Mouse (Mus musculus) stomach, postnatal 0 days (tissue): ENCODE results near the gene Banp. TPM values are rescaled to one million over a fixed set of nuclear protein-coding genes. Genes with fewer than 3 reads are reported as not detected.

ENCODE experiments used
- ATAC-seq: fragments of 200-750 bp; cut with Nextera tagmentation; 2 replicates; pipeline ENCODE4 v1.8.0; 2017; ENCODE audit not compliant: low FRiP score, low TSS enrichment
- DNase-seq: peaks from one replicate; pipeline ENCODE4 v3.0.0-alpha.2; 2016; ENCODE audit warnings: low spot score
- H3K27ac ChIP-seq: fragments of 300-500 bp; sonication (generic); replicated peaks from 2 replicates; pipeline ENCODE4 v1.5.1; 2014; ENCODE audit warnings: mild to moderate bottlenecking, control low read depth
- H3K27me3 ChIP-seq: fragments of 300-500 bp; sonication (generic); 2 replicates; pipeline ENCODE4 v1.6.1; 2014; ENCODE audit warnings: low read length; ENCODE audit not compliant: control insufficient read depth, insufficient read depth
- H3K36me3 ChIP-seq: fragments of 300-500 bp; sonication (generic); 2 replicates; pipeline ENCODE4 v1.6.1; 2014; ENCODE audit warnings: low read length, mixed read lengths; ENCODE audit not compliant: control insufficient read depth, insufficient read depth
- H3K4me1 ChIP-seq: fragments of 300-500 bp; sonication (generic); replicated peaks from 2 replicates; pipeline ENCODE4 v1.6.1; 2014; ENCODE audit warnings: antibody characterized with exemption; ENCODE audit not compliant: control insufficient read depth, insufficient read depth
- H3K4me2 ChIP-seq: fragments of 300-500 bp; sonication (generic); replicated peaks from 2 replicates; pipeline ENCODE4 v1.6.1; 2014; ENCODE audit warnings: low read depth, mild to moderate bottlenecking, control low read depth, moderate library complexity
- H3K4me3 ChIP-seq: fragments of 300-500 bp; sonication (generic); 2 replicates; pipeline ENCODE4 v1.5.1; 2014; ENCODE audit warnings: low read depth, low read length, control low read depth
- H3K9ac ChIP-seq: fragments of 300-500 bp; sonication (generic); 2 replicates; pipeline ENCODE4 v1.6.1; 2014; ENCODE audit warnings: mild to moderate bottlenecking, low read length, control low read depth, mixed read lengths
- H3K9me3 ChIP-seq: fragments of 300-500 bp; sonication (generic); 2 replicates; pipeline ENCODE4 v1.6.1; 2016; ENCODE audit warnings: low read length; ENCODE audit not compliant: control insufficient read depth
- CTCF ChIP-seq: IDR thresholded peaks from 2 replicates; pipeline ENCODE4 v1.5.1; 2016; ENCODE audit warnings: antibody characterized with exemption, low read depth, mild to moderate bottlenecking, moderate library complexity
- EP300 ChIP-seq: optimal IDR thresholded peaks from 2 replicates; pipeline ENCODE3; 2016; ENCODE audit warnings: antibody characterized with exemption
- WGBS: fragments of 180-500 bp; shearing (Covaris S2); extraction: QIAGEN DNeasy Blood & Tissue Kit; methylation state at CpG from one replicate; pipeline ENCODE4 v1.1.7; 2014; 5-methylcytosine and 5-hydroxymethylcytosine counted together
- polyA plus RNA-seq: library from polyadenylated mRNA; unstranded; fragments of >200 nt; fragmentation: Nextera tagmentation; extraction: Ambion mirVana; gene quantifications from 2 replicates; pipeline ENCODE4 v1.2.1, GENCODE M21; 2015

Banp gene
- polyA plus RNA-seq, 1 experiment from 2014 or later: 9.0 TPM

GRCm38 (mm10) chr8:121930047-121930446 is 19.5 kb upstream of the Banp start:
- no peak overlapping the region for H3K9ac ChIP-seq
- no peak overlapping the region for H3K4me3 ChIP-seq
- no peak for TF ChIP-seq EP300
- no peak for TF ChIP-seq CTCF
- H3K36me3 ChIP-seq: no peaks in the 10 kb centered on the region
- no peak overlapping the region for H3K4me2 ChIP-seq
- no peak overlapping the region for H3K27ac ChIP-seq
- no peak for ATAC-seq
- H3K4me1 ChIP-seq: no peaks in the 10 kb centered on the region
- H3K9me3 ChIP-seq: no peaks in the 10 kb centered on the region
- H3K27me3 ChIP-seq: no peaks in the 10 kb centered on the region
- no peak for DNase-seq
- WGBS: 77% methylated on average over 4 of the region's 4 CpGs

DNA sequence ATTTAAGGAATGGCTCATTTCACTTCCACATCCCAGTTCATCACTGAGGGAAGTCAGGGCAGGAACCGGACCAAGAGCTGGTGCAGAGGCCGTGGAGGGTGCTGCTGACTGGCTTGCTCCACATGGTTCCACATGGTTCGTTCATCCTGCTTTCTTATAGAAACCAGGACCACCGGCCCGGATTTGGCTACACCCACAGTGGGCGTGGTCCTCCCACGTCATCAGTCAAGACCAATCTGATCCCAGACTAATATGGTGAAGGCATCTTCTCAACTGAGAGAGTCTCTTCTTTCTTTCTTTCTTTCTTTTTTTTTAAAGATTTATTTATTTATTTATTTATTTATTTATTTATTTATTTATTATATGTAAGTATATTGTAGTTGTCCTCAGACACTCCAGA is 18.0 kb upstream of the Banp start:
- 80% methylated on average over 7 of the region's 7 CpGs for WGBS
- Histone ChIP-seq H3K36me3 (no peaks in the 10 kb centered on the region), H3K9me3 (no peaks in the 10 kb centered on the region), H3K27ac (no peak overlapping the region), H3K4me1 (no peaks in the 10 kb centered on the region), H3K4me3 (no peak overlapping the region), H3K27me3 (no peaks in the 10 kb centered on the region), H3K4me2 (no peak overlapping the region), H3K9ac (no peak overlapping the region)
- DNase-seq: no peak
- TF ChIP-seq CTCF (no peak), EP300 (no peak)
- no peak for ATAC-seq

DNA sequence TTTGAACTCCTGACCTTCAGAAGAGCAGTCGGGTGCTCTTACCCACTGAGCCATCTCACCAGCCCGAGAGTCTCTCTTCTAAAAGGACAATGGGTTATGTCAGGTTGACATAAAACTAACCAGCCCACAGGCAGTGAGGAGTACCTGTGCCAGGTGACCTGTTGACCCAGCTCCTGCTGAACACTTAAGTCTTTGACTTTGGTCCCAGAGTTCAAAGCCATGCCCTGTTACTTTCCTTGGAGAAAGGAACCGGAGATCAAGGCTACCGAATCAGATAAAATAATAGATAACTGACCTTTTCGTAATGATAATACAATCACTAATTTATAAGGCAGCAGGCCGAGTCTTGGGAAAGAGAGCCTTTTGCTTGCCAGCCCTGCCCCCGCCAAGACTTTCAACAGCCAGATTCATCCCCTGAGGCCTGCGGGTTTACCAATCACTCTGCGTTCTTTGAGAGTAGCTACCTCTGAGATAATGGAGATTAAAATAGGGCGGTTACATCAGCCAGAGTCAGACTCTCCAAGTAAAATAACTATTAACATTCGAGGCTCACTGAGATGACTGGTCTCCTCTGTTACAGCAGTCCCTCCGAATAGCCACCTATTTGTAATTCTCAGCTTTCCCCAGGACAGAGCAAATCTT is 17.4 kb upstream of the Banp start:
- no peak overlapping the region for H3K9ac ChIP-seq
- TF ChIP-seq CTCF (no peak), EP300 (no peak)
- ATAC-seq (no peak), DNase-seq (no peak)
- H3K36me3 ChIP-seq: no peaks in the 10 kb centered on the region
- H3K4me2 ChIP-seq: no peak overlapping the region
- no peaks in the 10 kb centered on the region for H3K27me3 ChIP-seq
- H3K4me1 ChIP-seq: no peaks in the 10 kb centered on the region
- H3K9me3 ChIP-seq: no peaks in the 10 kb centered on the region
- 74% methylated on average over 12 of the region's 12 CpGs for WGBS
- no peak overlapping the region for H3K4me3 ChIP-seq
- no peak overlapping the region for H3K27ac ChIP-seq

DNA sequence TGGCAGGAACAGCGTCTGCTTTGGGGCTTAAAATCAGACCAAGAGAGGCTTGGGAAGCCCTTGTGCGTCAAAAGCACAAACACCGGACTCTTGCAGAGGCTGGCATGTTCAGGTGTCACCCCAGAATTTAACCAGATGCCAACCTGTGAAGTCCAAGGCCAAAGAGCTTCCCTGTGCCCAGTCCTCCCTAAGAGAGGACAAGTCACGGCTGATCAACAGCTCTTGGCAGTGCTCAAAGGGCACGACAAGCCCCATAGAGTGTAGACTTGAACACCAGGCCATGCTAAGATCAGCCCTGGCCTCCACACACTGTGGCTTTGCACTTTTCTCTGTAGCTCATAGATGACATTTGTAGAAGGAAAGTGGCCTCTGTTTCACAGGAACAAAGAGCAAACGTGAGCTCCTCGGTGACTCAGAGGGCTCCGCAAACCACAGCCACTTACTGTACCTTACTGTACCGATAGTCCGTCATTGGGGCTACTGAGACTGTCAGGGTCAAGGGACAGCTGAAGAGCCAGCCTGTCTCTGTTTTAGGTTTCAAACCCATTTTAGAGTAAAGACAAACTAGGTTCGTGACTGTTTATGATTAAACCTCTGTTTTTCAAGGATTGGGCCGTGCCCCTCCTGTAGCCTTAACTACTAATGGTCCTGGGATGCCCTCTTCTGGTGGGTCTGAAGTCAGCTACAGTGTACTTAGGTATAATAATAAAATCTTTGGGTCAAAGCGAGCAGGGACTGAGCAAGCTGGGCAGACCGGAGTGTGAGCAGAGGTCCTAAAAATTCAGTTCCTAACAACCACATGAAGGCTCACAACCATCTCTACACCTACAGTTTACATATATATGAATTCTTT is 16.7 kb upstream of the Banp start:
- WGBS: 77% methylated on average over 14 of the region's 14 CpGs
- ATAC-seq (no peak), DNase-seq (no peak)
- Histone ChIP-seq H3K9ac (no peak overlapping the region), H3K9me3 (no peaks in the 10 kb centered on the region), H3K4me3 (no peak overlapping the region), H3K27ac (no peak overlapping the region), H3K27me3 (no peaks in the 10 kb centered on the region), H3K4me1 (no peaks in the 10 kb centered on the region), H3K4me2 (no peak overlapping the region), H3K36me3 (no peaks in the 10 kb centered on the region)
- TF ChIP-seq CTCF: peak; percentile 50
- no peak for TF ChIP-seq EP300

DNA sequence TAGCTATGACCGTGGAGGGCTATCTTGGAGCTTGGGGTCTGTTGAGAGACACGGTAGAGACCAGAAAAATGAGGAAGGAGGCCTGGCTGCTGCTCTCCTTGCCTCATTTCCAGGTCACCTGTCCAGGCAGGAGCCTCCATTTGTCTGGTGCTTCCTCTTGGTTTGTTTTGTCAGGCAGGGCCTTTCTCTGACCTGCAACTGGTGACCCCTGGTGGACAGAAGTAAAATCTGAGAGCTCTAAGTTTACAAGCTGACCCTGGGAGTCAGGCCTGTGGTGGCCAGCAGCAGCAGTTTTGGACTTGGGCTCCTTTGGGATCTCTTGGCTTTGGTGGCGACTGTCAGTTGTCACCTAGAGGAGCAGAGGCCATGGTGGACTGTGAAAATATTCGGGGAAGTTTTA is 15.0 kb upstream of the Banp start:
- 42% methylated on average over 4 of the region's 4 CpGs for WGBS
- Histone ChIP-seq H3K9ac (0 out of 2 replicates have a peak overlapping the region, but pooled peaks have one; percentile 4), H3K36me3 (no peaks in the 10 kb centered on the region), H3K4me2 (no peak overlapping the region), H3K4me3 (no peak overlapping the region), H3K27ac (peak overlapping the region; percentile 45), H3K4me1 (no peaks in the 10 kb centered on the region), H3K27me3 (no peaks in the 10 kb centered on the region), H3K9me3 (no peaks in the 10 kb centered on the region)
- DNase-seq (peak; percentile 36), ATAC-seq (0 out of 2 replicates have a peak, but pooled peaks have one; percentile 16)
- TF ChIP-seq EP300 (no peak), CTCF (peak; percentile 75)

DNA sequence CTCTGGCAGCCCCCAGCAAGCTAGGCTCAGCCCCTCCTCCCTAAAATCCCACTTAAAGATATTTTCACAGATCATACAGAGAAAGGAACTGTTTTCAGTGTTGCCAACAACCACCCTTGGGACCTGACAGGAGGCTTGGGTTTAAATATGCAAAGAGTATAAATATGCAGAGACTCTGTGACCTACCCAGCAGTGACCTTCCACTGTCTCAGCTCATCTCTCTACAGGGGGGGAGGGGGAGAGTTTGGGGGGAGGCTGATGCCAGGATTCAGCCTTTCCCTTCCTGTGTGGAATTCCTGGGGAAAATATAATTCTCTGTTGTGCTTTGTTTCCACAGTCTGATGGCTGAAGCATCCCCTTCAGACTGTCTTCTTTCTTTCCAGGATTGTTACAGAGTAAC is 14.6 kb upstream of the Banp start:
- no peak for DNase-seq
- Histone ChIP-seq H3K27ac (peak overlapping the region; percentile 45), H3K4me1 (no peaks in the 10 kb centered on the region), H3K4me2 (no peak overlapping the region), H3K27me3 (no peaks in the 10 kb centered on the region), H3K4me3 (no peak overlapping the region), H3K36me3 (no peaks in the 10 kb centered on the region), H3K9me3 (no peaks in the 10 kb centered on the region), H3K9ac (0 out of 2 replicates have a peak overlapping the region, but pooled peaks have one; percentile 18)
- TF ChIP-seq CTCF (no peak), EP300 (no peak)
- no peak for ATAC-seq
